Mouse (Mus musculus): ENCODE results near the gene Gm10778.

Gm10778 gene

DNA sequence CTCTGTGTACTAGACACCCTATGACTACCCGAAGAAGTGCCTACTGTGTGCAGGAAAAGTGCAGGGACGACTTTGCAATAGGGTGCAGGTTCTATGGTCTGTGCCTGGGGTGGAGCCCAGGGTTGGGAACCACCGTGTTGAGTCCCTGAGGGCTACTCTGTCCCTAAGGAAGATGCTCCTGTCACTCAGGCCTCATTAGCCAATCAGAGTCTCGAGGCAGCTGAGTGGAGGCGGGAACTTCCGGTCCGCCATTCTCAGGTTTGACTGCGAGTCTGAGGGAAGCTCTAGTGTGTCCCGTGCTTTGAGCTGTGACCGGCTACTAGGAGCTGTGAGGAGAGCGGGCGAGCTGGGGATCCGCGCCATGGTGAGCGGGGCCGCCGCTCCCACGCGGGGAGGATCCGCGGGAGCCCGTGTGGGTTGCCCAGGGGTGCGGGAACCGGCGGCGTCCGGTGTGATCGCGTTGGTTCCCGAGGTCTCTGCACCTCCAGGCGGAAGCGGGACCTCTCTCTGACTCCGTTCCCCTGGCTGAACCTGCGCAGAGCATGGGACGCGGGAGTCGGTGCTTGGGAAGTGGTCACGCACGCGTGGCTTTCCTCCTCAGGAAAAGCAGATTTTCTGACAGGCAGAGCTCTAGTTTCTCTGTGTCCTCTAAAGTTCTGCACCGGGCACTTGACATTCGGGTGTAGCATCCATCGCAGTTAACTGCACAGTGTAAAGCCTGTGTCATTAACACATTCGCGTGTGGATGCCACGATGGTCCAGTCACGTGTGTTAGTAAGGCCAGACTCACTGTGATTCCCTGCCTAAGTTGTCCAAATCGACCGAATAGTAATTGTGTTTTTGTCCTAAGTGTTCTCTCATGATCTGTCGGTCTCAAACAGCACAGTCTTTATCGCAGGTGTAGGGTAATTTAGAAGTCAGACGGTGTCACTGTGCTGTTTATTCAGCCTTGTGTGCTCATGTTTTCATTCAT is at the start of gene Gm10778:
Gm10778 (plus strand) TSS at position 257 of the 973 bp plus-strand sequence.
- DNase-seq (ENCODE audit: low read depth): peak; percentile 96

DNA sequence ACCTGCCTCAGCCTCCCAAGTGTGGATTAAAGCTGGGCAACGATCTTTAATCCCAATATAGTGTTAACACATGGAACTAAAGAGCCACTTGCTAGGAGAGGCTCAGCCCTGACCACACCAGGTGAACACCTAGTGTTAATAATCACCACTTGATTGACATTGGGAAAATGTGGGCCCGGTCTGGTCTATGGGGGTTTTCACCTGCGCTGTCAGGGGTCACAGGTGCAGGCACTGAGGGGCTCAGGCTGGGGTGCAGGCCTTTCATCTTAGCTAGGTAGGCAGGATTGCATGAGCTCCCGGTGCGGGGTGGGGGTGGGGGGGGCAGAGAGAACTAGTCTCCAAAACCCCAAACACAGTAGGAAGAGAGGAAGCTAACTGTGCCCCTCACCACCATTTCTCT is 49.2 kb upstream of the Gm10778 start:
- no peak for DNase-seq (ENCODE audit: low read depth)

DNA sequence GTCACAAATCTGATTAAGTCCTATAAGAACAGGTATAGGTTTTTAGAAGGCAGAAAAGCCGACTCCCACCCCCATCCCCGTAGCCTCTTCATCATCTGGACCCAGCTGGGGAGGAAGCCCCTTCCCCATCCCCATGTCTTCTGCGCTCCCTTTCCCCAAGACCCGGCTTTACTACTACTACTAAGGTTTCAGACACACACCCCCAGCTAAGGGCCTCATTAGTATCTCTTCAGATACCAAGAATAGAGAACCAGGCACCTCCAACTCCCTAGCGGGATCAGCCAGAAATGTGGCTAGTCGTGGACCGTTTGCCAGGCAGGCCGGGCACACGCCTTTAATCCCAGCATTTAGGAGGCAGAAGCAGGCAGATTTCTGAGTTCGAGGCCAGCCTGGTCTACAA is 48.8 kb upstream of the Gm10778 start:
- no peak for DNase-seq (ENCODE audit: low read depth)

DNA sequence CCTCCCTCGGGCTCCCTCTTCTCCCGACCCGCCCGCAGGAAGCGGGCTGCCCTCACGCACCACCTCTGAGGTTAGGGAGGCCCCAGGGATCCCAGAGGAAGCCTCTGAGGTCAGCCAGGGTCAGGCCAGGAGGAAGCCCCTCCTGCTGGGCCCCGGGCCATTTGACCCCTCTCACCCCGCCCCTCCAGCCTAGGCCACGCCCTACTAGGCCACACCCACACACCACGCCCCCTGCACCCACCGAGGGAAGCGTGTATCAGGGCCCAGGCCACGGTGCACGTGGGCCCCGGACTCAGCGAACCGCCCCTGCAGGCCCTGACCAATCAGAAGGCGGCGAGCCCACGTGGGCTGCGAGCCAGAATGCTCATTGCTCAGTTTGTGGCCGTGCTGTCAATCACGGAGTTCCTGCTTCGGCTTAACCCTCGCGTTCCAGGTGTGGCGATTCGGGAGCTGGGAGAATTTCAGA is 48.1 kb upstream of the Gm10778 start, which contains the start of gene Tle6:
Tle6 (minus strand) TSS at position 336 of the 466 bp plus-strand sequence.
- DNase-seq (ENCODE audit: low read depth): peak; percentile 94

DNA sequence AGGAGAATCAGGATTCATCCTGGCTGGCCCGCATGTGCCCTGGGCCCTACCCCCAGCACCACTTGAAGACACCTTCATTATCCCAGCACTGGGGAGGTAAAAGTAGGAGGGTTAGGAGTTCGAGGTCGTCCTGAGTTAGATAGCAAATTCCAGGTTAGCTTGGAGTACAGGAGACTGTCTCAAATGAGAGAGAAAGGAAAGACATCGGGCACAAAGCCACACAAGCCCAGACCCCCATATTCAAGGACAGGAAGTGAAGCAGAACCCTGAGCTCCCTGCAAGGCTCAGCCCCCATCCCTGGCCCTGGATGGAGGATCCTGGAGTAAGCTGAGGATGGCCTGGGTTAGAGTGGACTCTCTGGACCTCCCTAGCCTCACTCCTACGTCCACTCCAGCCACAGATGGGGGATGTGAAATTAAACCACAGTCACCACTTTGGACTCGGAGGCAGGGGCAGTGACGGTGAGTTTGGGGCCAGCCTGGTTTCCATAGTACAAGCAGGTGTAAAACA is 47.4 kb upstream of the Gm10778 start:
- no peak for DNase-seq (ENCODE audit: low read depth)

DNA sequence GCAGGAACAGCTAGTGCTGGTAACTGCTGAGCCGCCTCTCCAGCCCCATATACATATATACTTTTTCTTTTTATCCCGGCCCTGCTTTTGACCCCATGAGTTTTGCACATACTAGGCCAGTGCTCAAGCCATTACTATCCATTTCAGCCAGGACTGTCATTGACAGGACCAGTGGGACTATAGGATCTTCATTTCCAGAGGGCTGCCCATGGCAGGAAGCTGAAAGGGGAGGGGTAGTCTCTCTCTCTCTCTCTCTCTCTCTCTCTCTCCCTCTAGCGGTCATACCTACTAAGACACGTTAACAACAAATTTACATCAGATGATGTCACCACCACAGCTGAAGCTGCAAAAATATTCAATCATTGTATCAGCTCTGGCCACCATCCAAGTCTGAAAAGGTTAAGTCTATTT is 46.1 kb upstream of the Gm10778 start:
- DNase-seq (ENCODE audit: low read depth): peak; percentile 88

DNA sequence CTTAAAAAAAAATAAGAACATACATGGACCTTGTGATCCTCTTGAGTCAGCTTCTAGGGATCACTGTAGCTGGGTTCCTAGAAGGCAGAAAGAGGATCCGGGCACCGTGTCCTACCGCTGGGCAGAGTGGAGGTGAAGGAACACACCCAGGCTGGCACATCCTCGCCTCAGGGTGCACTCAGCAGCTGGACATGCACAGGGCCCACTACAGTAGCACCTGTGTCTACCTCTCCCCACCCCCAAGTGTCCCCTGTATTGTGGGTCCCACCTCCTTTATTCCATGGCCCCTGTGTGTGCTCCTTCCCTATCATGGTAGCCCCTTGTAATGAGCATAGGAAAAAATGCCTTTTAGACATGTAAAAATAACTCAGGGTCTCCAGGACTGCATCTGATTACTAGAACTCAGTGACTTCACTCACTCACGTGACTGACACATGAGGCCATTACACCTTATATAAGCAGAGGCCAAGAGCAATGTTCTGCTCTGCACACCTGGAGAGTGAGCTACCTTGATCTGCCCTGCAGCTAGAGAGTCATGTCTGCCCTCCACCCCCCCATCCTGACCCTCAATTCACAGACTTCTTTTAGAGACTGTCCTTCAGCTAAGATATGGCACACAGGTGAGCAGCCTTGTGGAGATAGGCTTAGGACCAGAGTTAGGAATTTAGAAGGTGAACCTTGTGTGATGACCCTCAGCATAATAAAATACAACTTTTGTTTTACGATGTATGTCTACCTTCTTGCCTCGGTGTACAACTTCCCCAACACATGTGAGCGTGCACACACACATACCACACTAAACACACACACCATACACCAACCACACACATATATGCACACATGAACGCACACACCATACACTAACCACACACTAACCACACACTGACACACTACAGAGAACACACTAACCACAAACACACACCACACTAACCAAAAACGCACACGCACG is 44.6 kb upstream of the Gm10778 start:
- DNase-seq (ENCODE audit: low read depth): no peak

DNA sequence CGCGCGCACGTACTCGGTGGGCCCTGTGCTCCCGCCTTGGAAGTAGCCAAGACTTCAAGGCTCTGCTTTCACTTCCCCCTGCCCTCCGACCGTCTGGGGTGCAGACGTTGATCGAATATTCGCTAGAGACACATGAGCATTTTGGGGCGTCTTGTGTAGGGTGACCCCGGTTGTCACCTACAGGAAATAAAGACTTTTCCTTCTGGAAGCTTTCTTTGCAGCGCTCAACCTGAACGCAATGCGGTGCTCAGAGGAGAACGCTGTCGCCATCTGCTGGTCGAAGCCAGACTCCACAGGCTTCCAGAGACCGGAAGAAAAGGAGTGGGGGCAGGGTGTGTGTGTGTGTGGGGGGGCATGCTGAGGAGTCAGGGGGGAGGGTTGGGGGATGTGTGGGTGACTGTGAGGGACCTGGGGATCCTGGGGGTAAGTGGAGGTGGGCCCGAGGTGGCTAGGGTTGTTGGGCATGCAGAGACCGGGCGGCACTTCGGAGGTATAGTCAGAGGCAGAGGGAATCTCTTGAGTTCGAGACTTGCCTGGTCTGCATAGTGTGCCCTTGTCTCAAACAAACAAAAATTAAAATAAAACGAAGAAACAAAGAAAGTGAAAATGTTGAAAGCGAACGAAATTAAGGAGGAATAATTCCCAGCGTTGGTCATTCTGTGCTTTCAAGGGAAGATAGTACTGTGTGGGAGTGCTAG is 43.7 kb upstream of the Gm10778 start:
- peak; percentile 95 for DNase-seq (ENCODE audit: low read depth)

DNA sequence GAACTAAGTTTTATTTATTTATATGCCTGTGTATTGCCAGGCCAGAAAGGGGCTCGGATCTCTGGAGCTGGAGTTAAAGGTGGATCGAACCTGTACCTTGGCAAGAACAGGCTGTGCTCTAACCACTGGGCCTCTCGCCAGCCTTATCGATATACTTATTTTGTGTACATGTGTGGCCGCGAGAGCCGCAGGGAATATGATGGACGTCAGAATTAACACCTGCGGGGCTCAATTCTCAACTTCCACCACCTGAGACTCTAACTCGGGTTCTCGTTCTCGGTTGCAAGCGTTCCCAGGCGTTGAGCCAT is 43.2 kb upstream of the Gm10778 start:
- DNase-seq (ENCODE audit: low read depth): no peak

DNA sequence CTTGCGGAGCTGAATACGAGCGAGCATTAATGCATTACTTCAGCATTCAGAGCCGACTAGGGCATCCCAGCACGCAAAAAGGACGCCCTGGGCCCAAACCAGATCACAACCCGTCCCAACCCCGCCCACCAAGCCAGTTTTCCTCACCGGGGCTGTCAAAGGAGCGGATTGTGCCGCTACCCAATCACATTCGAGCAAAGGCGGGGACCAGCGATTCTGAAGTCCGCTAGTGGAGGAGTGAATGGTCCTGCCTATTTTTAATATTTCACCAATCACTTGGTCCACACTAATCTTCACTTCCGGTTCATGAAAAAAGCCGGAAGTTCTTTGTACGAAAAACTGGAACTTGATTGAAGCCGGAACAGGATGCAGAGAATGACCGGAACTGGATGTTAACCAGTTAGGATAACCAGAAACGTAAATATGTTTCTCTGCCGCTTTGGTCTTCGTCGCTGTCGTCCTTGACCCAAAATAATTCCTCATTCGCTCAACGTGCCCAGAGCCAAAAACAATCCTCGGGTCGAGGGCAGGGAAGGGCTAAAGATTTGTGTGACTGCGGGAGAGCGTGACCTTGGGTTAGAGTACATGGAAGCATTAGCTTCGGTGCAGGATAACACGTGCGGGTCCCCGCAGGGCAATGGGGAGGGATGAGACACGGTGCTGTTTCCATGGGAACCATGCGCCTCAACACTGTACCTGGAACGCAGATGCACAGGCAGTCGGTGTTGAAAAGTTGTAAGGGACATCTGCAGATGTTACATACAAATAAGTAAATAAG is 42.7 kb upstream of the Gm10778 start, which contains the start of gene BC025920:
BC025920 (plus strand) TSS at position 297 of the 778 bp plus-strand sequence.
- peak; percentile 97 for DNase-seq (ENCODE audit: low read depth)

DNA sequence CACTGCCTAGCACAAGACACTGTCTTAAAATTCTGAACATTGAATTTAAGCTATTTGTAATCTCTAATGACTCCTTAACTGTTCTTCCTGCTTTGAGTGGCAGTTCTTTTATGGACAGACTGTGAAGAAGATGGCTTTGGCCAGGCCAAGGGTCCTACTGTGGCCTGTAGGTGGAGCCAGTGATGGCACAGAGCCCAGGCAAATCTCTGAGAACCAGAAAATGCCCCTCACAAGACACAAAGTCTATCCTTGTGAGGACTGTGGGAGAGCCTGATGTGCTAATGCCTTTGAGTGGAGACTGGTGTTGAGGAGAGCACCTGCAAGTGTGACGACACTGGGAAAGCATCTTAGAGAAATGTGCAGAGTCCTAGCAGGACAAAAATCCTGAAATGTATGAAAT is 40.6 kb upstream of the Gm10778 start:
- DNase-seq (ENCODE audit: low read depth): no peak

DNA sequence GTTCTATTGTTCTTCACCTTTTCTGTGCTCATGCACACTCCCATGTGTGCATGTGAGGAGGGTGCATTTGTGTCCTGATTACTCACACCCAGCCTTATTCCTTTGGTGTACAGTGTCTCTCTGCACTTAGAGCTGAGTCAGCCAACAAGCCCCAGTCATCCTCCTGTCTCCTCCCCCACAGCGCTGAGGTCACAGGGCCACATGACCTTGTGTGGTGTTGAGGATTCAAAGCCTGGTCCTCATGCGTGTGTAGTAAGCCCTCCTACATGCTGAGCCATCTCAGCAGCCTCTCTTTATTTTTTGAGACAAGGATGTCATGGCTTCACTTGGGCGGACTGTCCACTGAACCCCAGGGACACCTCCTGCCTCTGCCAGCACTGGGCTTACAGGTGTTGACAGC is 36.1 kb upstream of the Gm10778 start:
- DNase-seq (ENCODE audit: low read depth): peak; percentile 27

DNA sequence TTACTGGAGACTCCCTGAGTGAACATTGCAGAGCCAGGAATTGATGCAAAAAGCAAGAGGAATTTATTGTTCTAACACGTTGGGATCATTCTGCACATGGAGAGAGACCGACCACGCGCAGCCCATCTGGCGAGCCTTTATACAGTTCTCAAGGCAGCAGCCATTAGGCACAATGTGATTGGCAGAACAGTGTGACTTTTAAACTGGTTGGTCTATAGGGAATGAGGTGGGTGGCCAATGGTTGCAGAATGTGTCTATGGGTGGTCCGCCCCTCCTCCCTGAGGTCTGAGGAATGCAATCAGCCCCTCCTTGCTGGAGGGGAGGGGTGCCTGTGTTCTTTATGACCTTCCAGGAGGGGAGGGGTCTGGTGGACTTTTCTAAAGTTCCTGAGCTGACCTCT is 33.4 kb upstream of the Gm10778 start:
- no peak for DNase-seq (ENCODE audit: low read depth)

DNA sequence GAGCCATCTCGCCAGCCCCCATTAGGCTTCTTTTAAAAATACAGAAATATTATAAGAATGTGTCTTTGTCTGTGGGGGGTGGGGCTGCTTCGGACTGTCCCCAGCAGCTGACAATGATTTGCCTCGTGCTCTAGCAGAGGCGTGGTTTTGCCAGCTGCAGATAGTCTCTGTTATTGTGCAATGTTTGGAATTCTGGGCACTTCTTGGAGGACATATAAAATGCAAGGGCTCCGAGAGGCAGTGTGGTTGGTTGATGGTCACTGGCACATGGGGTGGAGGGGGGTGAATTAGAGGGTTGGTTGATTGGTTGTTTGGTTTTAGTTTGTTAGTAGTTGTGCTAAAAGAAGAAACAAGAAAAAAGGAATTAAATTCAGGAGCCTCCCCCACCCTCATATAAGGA is 28.9 kb upstream of the Gm10778 start:
- DNase-seq (ENCODE audit: low read depth): no peak

DNA sequence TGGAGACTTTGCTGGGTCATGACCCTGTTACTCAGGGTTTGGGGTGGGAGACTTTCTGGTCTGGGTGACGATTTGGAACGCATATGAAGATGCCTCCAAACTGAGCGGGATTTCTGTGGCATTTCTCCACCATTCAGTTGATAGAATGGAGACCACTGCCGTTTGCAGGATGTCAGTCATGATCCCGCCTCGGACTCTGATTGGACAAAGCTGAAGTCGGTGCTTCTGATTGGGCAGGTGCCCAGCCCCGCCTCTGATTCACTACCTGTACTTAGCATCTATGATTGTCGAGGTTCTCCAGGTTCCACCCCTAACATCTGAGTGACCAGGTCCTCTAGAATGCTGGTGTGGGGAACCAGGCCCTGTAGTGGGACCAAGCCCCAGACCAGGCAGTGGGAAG is 28.1 kb upstream of the Gm10778 start:
- no peak for DNase-seq (ENCODE audit: low read depth)

DNA sequence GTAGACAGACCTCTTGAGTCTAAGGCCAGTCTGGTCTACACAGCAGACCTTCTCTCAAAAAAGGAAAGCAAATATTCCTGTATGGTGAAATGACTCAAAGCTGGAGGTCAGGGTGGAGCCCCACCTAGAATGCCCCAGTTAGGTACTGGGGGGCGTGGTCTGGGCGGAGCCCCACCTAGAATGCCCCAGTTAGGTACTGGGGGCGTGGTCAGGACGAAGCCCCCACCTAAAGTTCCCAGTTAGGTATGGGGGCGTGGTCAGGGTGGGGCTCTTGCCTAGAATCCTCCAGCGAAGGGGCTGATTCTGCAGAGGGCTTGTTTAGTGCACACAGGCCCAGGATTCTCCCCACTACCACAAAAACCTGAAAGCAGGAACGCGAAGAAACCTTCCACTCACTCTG is 25.4 kb upstream of the Gm10778 start:
- peak; percentile 27 for DNase-seq (ENCODE audit: low read depth)

DNA sequence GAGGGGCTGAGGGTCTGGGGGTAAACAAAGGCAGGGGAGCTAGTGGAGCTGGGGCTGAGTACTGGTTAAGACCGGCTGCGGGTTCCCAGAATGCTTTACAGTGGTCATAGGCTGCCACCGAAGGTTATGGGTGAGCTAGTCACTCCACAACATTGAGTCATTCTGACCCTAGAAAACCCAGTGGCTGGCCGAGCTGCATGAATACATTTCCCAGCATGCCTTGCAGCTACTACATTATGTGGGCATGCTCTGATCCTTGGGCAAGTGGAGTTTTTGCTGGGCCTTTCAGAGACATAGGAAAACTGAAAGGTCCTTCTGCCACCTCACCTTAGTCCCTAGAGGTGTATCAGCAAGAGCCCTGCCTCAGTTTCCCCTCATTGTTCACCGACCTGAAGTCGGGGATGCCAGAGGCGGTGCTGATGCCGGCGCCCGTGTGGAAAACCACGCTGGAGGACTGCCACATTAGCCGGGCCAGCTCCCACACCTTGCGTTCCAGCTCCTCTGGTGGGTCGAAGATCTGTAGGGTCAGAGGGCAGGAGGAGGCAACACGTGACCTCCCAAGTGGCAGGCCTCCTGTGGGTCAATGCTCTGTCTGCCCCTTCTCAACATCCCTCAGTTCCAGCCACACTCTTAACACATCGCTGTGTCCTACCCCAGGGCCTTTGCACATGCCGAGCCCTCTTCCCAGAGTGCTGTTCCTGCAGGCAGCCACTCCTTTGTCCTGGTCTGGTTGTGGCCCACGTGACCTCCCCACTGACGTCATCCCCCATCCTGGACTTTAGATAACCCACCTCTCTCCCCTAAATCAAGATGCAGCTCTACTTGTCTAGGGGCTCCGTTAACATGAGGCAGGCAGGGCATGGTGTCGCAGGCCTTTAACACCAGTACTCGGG is 22.5 kb upstream of the Gm10778 start:
- peak; percentile 46 for DNase-seq (ENCODE audit: low read depth)

DNA sequence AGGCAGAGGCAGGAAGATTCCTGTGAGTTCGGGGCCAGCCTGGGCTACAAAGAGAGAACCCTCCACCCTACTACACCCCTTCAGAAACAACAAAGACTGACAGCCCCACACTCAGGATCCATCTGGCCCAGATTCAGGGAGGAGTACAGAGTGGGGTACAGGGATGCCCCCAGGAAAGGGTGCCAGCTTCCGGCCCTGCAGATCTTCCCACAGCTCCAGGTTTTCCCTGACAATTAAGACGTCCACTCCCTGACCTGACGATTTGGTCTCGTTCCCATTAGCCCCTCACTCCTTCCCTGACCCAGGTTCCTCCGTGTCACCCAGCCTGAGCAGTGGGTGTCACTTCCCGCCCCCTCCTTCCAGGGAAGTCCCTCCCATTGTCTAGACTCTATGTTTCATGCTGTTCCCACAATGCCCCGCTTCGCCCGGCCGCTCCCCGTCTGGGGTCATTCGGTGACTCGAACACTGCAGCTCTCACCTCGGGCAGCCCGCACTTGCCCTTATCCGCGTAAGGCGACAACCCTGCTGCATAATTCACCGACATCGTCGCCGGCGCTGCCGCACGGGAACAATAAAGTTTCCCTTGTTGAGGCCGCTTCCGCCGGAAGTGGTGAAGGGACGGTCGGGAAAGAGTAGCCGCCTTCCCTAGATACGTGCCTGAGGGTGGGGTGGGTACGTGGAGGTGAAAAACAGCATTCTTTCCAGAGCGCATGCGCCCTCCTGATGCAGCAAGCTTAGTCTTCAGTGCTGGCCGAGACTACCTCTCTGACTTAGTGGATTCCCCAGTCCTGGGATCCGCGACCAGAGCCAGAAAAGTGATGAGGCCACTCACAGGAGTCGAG is 21.6 kb upstream of the Gm10778 start, which contains the start of gene Sirt6:
Sirt6 (minus strand) TSS at position 804 of the 842 bp plus-strand sequence.
- peak; percentile 97 for DNase-seq (ENCODE audit: low read depth)

DNA sequence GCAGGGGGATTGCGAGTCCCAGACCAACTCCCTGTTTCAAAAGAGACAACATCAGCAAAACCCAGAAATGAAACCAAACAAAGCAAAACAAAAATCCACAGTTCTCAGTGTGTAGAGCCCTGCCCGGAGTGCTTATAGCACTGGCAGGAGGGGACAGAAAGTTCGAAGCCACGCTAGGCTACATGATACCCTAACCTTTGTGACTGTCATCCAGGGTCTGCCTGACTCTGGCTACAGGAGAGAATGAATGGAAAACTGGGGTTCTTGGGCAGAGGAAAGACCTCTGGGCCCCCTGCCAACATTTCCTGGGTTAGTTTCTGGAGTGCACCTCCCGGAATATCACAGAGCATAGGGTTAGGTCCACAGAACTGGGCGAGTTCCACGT is 21.0 kb upstream of the Gm10778 start:
- DNase-seq (ENCODE audit: low read depth): no peak

Data from induced T-regulatory cell, adult 2 months (primary cell).